Mouse (Mus musculus): ENCODE measurements around the gene Tgfbr2.

GRCm38 (mm10) chr9:116188952-116189666 is 13.9 kb upstream of the Tgfbr2 start:
- TF ChIP-seq POLR2A (IDR thresholded peaks at IDR 0.05; ENCODE audit: insufficient read length, low read depth) (no peak), POLR2AphosphoS2 (IDR thresholded peaks at IDR 0.05; ENCODE audit: insufficient read length, low read depth) (no peak)
